Mouse (Mus musculus): Measurements from ENCODE around the gene Gatad2b.
"Not testable (repeated sequence)": the region's sequence is repeated elsewhere in the genome, so short reads cannot be mapped to it uniquely, and the experiment has no call there.

Gatad2b gene

DNA sequence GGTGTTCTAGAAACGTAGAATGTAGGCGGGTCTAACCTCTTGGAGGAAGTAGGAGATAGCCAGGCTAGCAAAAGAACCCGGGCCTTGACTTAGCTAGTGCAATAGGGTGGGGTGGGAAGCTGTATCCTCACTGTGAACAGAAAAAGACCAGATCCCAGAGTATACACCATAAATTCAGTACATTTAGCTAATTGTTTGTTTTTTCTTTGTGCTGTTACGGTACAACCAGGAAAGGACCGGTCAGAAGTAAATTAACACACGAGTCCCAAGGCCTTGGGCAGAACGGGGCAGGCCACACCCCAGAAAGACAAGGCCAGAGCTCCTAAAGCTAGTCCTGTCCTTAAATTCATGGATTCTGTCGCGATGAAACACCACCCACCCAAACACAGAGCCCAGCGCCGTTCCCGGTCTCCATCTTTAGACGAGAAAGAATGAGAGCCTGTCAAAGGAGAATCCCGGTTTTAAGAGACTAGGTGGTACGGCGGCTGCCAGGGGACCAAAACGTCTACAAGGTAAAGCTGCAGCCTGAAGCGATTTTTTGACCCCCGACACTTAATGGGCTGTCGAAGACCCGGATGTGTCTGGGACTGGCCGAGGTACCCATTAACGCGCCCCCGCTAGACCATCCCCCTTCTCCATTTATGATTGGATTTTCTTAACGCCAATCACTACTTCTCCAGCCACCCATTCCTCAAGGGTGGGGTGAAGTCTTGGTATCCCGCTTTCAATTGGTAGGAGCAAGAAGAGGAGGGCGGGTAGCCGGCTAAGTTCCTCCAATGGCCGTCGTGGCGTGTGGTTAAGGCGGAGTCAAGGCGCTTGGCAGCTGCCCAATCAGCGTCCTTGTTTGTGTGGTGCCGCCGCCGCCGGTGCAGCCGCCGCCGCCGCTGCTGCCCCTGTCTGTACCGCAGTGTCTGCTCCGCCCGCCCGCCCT lies at the start of gene Gatad2b:
Gatad2b (plus strand) TSS at position 834 of the 931 bp plus-strand sequence.
- DNase-seq (ENCODE audit: low read depth, low spot score) = peak; percentile 98

DNA sequence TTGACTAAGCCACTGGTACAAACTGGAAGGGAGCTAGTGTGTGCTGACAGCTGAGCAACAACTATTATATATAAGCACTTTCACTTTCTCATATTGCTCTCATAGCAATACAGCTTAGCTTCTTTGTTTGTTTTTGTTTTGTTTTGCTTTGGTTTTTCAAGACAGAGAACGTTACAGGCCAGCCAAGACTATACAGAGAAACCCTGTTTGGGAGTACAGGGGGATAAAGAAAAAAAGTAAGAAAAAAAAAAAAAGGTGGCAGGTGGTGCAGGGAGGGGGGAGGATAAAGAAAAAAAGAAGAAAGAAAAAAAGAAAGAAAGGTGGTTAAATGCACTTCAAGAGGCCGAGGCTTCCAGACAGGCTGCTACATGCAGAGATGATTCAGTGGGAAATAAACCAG lies 47.6 kb upstream of the Gatad2b start:
- no peak for DNase-seq (ENCODE audit: low read depth, low spot score)

DNA sequence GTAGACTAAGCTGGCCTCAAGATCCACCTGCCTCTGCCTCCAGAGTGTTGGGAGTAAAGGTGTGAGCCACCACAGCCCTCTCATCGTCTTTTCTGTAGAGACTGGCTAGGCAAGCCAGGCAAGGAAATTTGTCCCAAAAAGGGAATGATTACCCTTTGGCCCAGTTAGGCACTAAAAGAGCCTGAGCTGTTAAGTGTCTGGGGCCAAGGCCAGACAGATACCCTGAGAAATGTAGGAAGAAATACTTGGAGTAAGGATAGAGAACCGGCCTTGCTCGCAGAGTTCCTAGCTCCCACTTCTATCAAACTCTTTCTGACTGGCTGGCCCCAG lies 45.4 kb upstream of the Gatad2b start:
- no peak for DNase-seq (ENCODE audit: low read depth, low spot score)

DNA sequence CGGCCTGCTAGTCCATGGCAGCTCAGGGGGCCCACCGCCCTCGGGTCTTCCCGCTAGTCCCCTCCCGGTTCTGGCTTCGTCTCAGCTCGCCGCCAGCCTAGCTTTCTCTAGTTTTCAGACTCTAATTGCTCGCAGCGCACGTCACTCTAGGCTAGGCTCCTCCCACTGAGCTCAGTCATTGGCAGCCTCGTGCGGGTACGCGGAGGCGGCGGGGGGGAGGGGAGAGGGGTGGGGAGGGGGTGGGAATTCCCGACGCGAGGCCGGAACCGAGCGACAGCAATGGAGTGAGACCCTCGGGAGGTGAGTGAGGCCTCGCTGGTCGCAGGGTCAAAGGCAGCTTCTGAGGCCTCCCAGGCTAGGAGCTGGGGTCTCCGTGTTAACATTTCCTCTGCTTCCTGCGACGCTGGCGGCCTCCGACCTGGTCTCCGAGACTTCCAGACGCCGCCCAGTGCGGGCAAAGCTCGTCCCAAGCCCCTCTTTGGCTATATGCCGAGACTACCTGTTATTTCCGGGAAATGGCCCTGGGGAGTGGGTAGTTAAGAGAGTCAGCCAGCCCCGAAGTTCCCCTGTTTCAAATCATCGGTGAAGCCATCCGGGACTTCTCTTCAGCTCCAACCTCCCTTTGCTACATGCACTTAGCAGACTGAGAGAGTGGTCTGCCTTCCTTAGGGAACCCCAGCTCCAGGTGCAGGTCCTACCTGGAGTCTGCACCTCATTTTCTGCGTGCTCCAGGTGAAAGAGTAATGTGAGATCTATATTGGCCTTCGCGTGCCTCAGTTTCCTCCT lies 44.8 kb upstream of the Gatad2b start, which contains the start of gene Slc39a1:
Slc39a1 (plus strand) TSS at position 213 of the 786 bp plus-strand sequence.
- peak; percentile 78 for DNase-seq (ENCODE audit: low read depth, low spot score)

DNA sequence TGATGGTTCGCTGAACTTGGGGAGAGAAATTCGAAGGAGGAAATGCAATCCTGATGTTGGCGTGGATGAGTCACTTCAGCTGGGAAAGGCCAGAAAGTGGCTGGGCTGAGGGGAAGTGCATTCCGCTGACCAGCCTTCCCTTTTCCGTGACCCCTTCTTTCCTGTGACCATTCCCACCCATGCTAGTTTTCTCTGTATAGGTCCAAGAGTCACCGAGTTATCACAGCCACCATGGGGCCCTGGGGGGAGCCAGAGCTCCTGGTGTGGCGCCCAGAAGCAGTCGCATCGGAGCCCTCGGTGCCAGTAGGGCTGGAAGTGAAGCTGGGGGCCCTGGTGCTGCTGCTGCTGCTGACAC lies 44.3 kb upstream of the Gatad2b start:
- DNase-seq (ENCODE audit: low read depth, low spot score) = no peak

DNA sequence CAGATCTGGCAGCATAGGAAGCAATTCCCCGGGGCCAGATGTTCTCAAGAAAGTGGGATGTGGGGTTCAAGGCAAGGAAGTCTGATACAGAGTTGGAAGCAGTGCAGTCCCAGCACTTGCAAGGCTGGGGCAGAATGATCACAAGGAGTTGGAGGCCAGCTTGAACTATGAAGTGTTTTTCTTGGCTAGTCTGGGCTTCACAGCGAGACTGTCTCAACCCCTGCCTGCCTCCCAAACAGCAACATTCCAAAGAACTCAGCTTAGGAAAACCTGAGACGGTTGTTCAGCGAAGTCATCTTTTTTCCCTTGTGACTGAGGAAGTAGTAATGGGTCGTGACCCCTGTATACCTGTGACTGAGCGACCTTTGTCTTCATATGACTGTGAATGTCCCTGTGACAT lies 42.2 kb upstream of the Gatad2b start:
- no peak for DNase-seq (ENCODE audit: low read depth, low spot score)

- DNase-seq (ENCODE audit: low read depth, low spot score) = not testable (repeated sequence)
Measured at GRCm38 (mm10) chr3:90251731-90252226, 41.2 kb upstream of the Gatad2b start.

DNA sequence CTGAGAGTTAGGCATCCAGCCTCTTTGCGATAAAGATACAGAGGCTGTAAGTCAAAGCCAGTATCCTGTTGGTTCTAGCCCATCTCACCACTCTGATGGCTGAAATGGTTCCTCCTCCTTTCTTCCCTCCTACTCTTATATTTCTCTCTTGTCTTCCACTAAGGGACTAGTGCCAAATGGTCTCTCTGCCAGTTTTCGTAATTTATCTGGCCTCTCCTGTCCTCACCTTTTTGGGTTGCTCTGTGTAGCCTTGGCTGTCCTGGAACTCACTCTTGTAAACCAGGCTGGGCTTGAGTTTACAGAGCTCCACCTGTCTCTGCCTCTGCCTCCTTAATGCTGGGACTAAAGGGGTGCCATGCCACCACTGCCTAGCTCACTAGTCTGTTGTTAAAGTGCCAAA lies 40.3 kb upstream of the Gatad2b start:
- DNase-seq (ENCODE audit: low read depth, low spot score) = not testable (repeated sequence)

- not testable (repeated sequence) for DNase-seq (ENCODE audit: low read depth, low spot score)
Measured at GRCm38 (mm10) chr3:90253174-90253573, 39.8 kb upstream of the Gatad2b start.

DNA sequence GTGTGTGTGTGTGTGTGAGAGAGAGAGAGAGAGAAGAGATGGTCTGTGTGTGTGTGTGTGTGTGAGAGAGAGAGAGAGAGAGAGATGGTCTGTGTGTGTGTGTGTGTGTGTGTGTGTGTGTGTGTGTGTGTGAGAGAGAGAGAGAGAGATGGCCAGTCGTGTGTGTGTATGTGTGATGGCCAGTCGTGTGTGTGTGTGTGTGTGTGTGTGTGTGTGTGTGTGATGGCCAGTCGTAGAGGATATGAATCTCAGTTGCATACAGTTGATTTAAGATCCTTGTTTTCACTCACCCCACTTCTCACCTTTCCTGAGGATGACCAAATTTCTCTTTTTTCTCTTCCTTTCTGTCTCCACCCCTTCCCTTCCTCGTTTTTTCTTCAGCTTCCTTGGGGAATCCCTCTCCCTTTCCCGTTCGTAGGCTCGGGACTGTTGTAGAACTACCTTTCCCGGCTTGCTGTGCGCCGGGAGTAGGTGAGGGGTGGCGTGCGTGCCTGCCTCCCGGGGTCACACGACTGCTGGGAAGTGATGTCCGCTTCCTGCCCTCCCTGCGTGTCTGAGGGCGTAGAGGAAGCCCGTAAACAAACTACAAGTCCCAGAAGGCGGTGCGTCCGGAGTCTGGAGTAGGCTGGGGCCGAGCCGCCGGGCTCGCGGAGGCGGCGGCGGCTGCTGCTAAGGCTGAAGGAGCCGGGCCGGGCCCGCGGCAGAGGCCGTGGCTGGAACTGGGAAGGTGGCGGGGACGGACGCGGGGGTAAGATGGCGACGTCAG lies 39.1 kb upstream of the Gatad2b start, which contains the start of gene Crtc2:
Crtc2 (plus strand) TSS at position 511 of the 766 bp plus-strand sequence.
- DNase-seq (ENCODE audit: low read depth, low spot score) = peak; percentile 93

DNA sequence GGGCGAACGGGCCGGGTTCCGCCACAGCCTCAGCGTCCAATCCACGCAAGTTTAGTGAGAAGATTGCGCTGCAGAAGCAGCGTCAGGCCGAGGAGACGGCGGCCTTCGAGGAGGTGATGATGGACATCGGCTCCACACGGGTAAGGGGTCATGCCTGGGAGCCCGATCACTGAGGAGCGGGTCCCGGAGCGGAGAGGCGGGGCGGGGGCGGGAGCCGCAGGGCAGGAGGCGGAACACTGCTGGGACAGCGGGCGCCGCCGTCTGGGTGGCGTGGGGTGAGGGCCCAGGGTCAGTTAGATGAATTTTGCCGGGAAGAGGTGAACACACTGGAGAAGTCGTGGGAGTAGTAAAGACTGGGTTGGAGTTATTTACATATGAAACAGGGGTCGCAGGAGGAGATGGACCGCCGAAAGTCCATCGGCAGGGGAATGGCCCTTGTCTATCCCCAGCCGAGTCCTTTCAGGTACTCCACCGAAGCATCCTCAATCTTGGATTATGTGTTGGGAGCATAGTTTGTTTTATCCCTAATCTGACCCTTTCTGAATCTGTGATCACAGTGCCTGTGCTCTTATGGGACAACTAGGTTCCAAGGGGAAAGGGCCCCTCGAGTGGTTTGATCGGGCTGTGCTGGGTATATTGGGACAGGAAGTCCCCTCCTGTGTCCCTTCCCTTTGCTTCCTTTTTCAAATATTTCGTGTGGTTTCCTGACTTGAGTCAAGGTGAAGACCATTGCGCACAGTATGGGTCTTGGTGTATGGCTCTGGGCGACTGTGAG lies 38.4 kb upstream of the Gatad2b start:
- no peak for DNase-seq (ENCODE audit: low read depth, low spot score)

DNA sequence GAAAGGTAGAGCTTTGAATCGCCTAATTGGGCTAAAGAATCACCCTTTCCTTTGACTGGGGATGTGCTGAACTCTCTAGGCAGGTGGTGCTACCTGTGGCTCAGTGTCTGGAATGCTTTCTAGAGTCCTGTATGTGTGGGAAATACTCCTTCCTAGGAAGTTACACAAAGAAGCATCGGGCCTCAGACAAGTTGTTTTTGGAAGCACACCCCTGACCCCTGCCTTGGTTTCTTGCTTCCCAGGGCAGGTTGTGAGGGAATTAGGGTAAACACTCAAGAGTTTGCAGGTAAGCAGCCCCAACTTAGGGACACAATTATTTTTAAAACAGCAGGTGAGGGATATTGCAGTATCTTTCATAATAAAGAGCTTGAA lies 37.8 kb upstream of the Gatad2b start:
- DNase-seq (ENCODE audit: low read depth, low spot score) = no peak

DNA sequence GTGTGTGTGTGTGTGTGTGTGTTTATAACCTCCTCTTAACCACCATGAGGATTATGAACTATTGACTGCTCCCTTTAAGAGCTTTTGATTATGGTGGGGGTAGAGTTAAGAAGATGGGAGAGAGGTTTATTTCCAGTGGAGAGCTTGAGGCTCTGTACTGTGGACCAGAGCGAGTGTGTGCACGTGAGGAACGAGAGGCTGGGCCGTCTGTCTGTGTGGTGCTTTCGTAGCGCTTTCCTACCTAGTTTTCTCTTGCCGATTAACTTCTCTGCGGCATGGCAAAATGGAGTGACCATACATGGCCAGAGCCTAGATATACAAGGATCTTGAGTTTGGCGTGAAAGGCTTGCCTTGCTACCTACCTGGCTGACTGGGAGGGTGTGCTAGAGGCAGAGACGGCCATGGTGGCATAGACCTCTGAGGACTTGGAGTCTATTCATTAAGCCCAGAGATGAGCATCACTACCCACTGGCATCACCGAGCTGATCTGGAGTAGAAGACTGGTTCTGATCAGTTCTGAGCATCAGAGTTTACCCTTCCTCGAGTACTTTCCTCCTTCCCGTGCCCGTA lies 37.1 kb upstream of the Gatad2b start:
- no peak for DNase-seq (ENCODE audit: low read depth, low spot score)

DNA sequence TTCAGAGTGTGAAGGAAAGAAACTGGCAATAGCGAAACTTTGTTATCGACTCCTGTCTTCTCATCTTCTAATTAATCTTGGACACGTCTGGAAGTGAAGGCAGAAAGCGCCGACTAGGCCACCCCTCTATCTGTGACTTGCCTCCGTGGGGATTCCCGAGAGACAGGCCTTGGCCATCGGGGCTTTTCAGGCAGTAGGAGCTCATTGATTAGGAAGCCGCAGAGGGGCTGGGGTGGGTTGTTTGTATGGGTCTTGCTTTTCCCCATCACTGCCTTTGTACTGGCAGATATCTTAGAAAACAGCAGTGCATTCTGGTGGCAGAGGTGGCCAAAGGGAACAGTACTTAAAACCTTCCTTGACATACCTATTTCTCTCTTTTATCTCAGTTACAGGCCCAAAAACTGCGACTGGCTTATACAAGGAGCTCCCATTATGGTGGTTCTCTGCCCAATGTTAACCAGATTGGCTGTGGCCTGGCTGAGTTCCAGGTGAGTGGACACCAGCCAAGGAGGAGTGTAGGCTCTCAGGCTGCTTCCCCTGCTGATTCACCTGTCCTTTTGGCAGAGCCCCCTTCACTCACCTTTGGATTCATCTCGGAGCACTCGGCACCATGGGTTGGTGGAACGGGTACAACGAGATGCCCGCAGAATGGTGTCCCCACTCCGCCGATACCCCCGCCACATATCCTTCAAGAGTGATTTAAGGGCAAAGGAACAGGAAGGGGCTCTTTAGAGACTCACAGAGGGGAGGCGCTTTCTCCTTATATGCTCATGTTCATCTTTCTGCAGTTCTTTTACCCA lies 36.0 kb upstream of the Gatad2b start:
- DNase-seq (ENCODE audit: low read depth, low spot score) = no peak

DNA sequence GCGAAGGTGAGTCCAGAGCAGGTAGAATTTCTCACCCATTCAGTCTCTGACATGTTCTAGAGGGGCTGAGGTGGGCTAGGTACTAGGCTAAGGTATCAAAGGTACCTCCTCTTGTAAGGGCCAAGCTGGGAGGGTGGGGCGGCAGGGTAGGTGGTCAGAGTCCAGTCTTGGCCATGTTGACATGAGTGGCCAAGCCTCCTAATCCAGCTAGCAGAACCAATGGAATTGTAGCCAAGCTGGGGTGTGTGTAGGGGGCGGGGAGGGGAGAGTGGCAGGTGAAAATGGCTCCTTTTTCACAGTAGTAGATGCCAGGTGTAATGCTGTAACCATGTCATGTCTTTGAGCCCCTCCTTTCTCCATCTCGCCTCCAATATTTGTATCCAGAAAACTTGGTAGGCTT lies 34.5 kb upstream of the Gatad2b start:
- DNase-seq (ENCODE audit: low read depth, low spot score) = no peak

DNA sequence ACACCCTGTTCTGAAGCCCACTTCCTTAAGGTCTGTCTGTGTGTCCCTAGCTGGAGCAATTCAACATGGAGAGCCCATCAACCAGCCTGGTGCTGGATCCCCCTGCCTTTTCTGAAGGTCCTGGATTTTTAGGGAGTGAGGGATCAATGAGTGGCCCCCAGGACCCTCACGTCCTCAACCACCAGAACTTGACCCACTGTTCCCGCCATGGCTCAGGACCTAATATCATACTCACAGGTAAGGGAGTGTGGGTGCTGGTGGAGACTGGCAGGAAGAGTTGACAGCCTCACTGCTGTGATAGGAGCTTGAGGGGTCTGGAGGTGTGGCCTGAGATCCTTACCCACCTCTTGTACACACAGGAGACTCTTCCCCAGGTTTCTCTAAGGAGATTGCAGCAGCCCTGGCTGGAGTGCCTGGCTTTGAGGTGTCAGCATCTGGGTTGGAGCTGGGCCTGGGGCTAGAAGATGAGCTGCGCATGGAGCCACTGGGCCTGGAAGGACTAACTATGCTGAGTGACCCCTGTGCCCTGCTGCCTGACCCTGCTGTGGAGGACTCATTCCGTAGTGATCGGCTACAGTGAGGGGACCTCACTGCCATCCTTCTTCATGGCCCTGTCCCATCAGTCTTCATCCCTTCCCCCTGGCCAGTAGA lies 29.7 kb upstream of the Gatad2b start:
- DNase-seq (ENCODE audit: low read depth, low spot score) = no peak

DNA sequence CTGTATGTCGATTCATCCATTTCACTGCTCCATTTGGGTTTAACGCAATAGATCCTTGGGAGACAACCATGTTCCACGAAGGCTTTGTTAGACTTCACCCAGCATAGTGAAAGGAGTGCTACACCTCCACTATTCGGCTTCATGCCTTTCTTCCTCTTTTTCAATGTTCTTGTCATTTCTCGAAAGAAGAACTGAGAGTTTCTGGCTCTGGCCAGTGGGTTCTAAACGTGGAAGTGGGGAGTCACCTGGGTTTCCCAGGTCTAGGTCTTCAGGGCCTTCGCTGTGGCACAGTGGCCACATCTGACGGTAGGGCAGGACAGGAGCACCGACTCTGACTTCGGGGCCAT lies 28.3 kb upstream of the Gatad2b start:
- no peak for DNase-seq (ENCODE audit: low read depth, low spot score)

DNA sequence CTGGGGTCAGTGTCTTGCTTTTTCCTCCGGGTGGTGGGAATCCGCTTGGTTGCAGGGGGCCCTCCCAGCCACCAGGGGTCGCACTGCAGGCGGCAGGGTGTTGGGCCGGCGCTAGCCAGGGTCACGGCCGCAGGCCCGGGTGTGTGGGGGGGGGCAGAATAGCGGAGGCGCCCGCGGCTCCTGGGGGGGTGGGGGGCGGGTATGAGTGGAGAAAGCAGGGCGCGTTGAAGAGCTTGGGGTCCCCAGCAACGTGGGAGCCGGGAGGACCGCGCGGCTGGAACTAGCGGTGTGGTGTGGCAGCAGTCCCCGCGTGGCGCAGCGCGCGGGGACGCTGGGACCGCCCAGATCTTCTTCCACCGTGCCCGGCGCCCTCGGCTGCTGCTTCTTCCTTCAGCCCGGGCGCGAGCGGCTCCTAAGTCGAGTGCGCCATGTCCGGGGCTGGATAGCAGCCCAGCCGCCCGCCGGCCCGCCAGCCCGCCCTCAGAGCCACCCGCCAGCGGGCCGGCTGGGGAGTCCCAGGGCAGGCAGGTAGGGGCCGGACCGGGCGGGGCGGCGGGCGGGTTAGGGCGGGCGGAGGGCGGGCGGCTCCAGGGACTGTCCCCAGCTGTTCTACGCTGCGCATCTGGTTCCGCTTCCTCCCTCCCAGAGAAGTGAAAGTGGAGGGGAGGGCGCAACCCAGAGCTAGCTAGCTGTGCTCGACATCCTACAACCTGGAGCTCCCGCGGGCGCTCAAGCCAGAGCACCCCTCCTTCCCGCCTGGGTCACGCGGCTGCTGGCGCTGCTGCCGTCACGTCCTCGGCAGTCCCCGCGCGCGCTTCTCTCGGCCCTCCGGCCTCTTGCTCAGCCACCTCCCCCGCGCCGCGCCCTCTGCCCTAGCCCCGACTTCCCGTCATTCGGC lies 27.7 kb upstream of the Gatad2b start, which contains the start of gene Dennd4b:
Dennd4b (plus strand) TSS at position 152 of the 898 bp plus-strand sequence.
- no peak for DNase-seq (ENCODE audit: low read depth, low spot score)

Data from WW6 (cell line).